Mouse (Mus musculus): Measurements from ENCODE around the gene Mga.

- TF ChIP-seq CTCF (conservative IDR thresholded peaks at IDR 0.05; ENCODE audit: low read length): no peak
- no peak for TF ChIP-seq NANOG (IDR thresholded peaks at IDR 0.05; ENCODE audit: borderline replicate concordance, low read length)
These were observed 120.6 kb downstream of the Mga start for GRCm38 (mm10) chr2:120017599-120017998.

Data from E14TG2a.4 (cell line).